Mouse (Mus musculus): ENCODE results near the gene Csnk1g1. TPM values are rescaled to one million over a fixed set of nuclear protein-coding genes. Genes with fewer than 3 reads are reported as not detected.

Csnk1g1 gene
- polyA plus RNA-seq, 1 experiment from 2014 or later, result 2.0 TPM

- H3K36me3 ChIP-seq (replicated peaks; ENCODE audit: insufficient read depth, low read length), result no peaks in the 10 kb centered on the region
- H3K4me2 ChIP-seq (ENCODE audit: low read depth, low read length), result no peak overlapping the region
Observed at GRCm38 (mm10) chr9:65975886-65976285, 67.2 kb downstream of the Csnk1g1 start.

GRCm38 (mm10) chr9:65982841-65983240, 74.1 kb downstream of the Csnk1g1 start:
- Histone ChIP-seq H3K4me3 (ENCODE audit: low read depth, low read length) (no peak overlapping the region), H3K4me2 (ENCODE audit: low read depth, low read length) (no peak overlapping the region), H3K27ac (ENCODE audit: low read depth) (no peak overlapping the region), H3K9ac (replicated peaks) (no peak overlapping the region), H3K36me3 (replicated peaks; ENCODE audit: insufficient read depth, low read length) (no peaks in the 10 kb centered on the region), H3K9me3 (ENCODE audit: low read length) (no peaks in the 10 kb centered on the region), H3K27me3 (ENCODE audit: insufficient read depth, low read length) (no peaks in the 10 kb centered on the region), H3K4me1 (ENCODE audit: insufficient read depth) (no peaks in the 10 kb centered on the region)
- ATAC-seq (no peak), DNase-seq (no peak)
- WGBS (ENCODE audit: insufficient replicate concordance), result 30% methylated on average over 1 of the region's 1 CpGs
- TF ChIP-seq EP300 (IDR thresholded peaks at IDR 0.05; ENCODE audit: low read depth) (no peak), CTCF (IDR thresholded peaks at IDR 0.05; ENCODE audit: low read depth) (no peak)

More at GRCm38 (mm10) chr9:65975886-65976285, 67.2 kb downstream of the Csnk1g1 start:
- DNase-seq (no peak), ATAC-seq (no peak)
- no peak overlapping the region for H3K4me3 ChIP-seq (ENCODE audit: low read depth, low read length)
- H3K9me3 ChIP-seq (ENCODE audit: low read length), result no peaks in the 10 kb centered on the region
- H3K9ac ChIP-seq (replicated peaks), result no peak overlapping the region
- no peak overlapping the region for H3K27ac ChIP-seq (ENCODE audit: low read depth)
- H3K27me3 ChIP-seq (ENCODE audit: insufficient read depth, low read length), result no peaks in the 10 kb centered on the region
- H3K4me1 ChIP-seq (ENCODE audit: insufficient read depth), result no peaks in the 10 kb centered on the region
- TF ChIP-seq EP300 (IDR thresholded peaks at IDR 0.05; ENCODE audit: low read depth) (no peak), CTCF (IDR thresholded peaks at IDR 0.05; ENCODE audit: low read depth) (no peak)

GRCm38 (mm10) chr9:65987021-65987420, 78.3 kb downstream of the Csnk1g1 start:
- no peak overlapping the region for H3K27ac ChIP-seq (ENCODE audit: low read depth)
- H3K9ac ChIP-seq (replicated peaks), result no peak overlapping the region
- WGBS (ENCODE audit: insufficient replicate concordance), result 91% methylated on average over 5 of the region's 5 CpGs
- no peaks in the 10 kb centered on the region for H3K4me1 ChIP-seq (ENCODE audit: insufficient read depth)
- no peak for ATAC-seq
- H3K27me3 ChIP-seq (ENCODE audit: insufficient read depth, low read length), result no peaks in the 10 kb centered on the region
- no peak for TF ChIP-seq CTCF (IDR thresholded peaks at IDR 0.05; ENCODE audit: low read depth)
- TF ChIP-seq EP300 (IDR thresholded peaks at IDR 0.05; ENCODE audit: low read depth), result no peak
- H3K4me2 ChIP-seq (ENCODE audit: low read depth, low read length), result no peak overlapping the region
- no peak overlapping the region for H3K4me3 ChIP-seq (ENCODE audit: low read depth, low read length)
- DNase-seq, result no peak
- no peaks in the 10 kb centered on the region for H3K36me3 ChIP-seq (replicated peaks; ENCODE audit: insufficient read depth, low read length)
- no peaks in the 10 kb centered on the region for H3K9me3 ChIP-seq (ENCODE audit: low read length)

- no peak for TF ChIP-seq CTCF (IDR thresholded peaks at IDR 0.05; ENCODE audit: low read depth)
- no peak for TF ChIP-seq EP300 (IDR thresholded peaks at IDR 0.05; ENCODE audit: low read depth)
- ATAC-seq (no peak), DNase-seq (no peak)
- Histone ChIP-seq H3K4me3 (ENCODE audit: low read depth, low read length) (no peak overlapping the region), H3K36me3 (replicated peaks; ENCODE audit: insufficient read depth, low read length) (peaks cover 8% of the 10 kb centered on the region; the same call in 1 of the 2 replicates), H3K4me2 (ENCODE audit: low read depth, low read length) (no peak overlapping the region), H3K27me3 (ENCODE audit: insufficient read depth, low read length) (no peaks in the 10 kb centered on the region), H3K27ac (ENCODE audit: low read depth) (no peak overlapping the region), H3K9ac (replicated peaks) (no peak overlapping the region), H3K9me3 (ENCODE audit: low read length) (no peaks in the 10 kb centered on the region), H3K4me1 (ENCODE audit: insufficient read depth) (no peaks in the 10 kb centered on the region)
- WGBS (ENCODE audit: insufficient replicate concordance), result 84% methylated on average over 7 of the region's 7 CpGs
Observed at GRCm38 (mm10) chr9:65995603-65996376, 87.1 kb downstream of the Csnk1g1 start.

- Histone ChIP-seq H3K9ac (replicated peaks) (no peak overlapping the region), H3K36me3 (replicated peaks; ENCODE audit: insufficient read depth, low read length) (peaks cover 12% of the 10 kb centered on the region; the same call in 1 of the 2 replicates), H3K27ac (ENCODE audit: low read depth) (no peak overlapping the region), H3K27me3 (ENCODE audit: insufficient read depth, low read length) (no peaks in the 10 kb centered on the region), H3K4me2 (ENCODE audit: low read depth, low read length) (no peak overlapping the region), H3K9me3 (ENCODE audit: low read length) (no peaks in the 10 kb centered on the region), H3K4me1 (ENCODE audit: insufficient read depth) (no peaks in the 10 kb centered on the region), H3K4me3 (ENCODE audit: low read depth, low read length) (no peak overlapping the region)
- no peak for DNase-seq
- TF ChIP-seq EP300 (IDR thresholded peaks at IDR 0.05; ENCODE audit: low read depth) (no peak), CTCF (IDR thresholded peaks at IDR 0.05; ENCODE audit: low read depth) (no peak)
- 78% methylated on average over 5 of the region's 5 CpGs for WGBS (ENCODE audit: insufficient replicate concordance)
- no peak for ATAC-seq
Observed at GRCm38 (mm10) chr9:65998965-65999364, 90.2 kb downstream of the Csnk1g1 start.

GRCm38 (mm10) chr9:66004380-66004779, 95.7 kb downstream of the Csnk1g1 start:
- Histone ChIP-seq H3K27ac (ENCODE audit: low read depth) (no peak overlapping the region), H3K4me3 (ENCODE audit: low read depth, low read length) (no peak overlapping the region), H3K9ac (replicated peaks) (no peak overlapping the region), H3K36me3 (replicated peaks; ENCODE audit: insufficient read depth, low read length) (peaks cover 16% of the 10 kb centered on the region), H3K4me1 (ENCODE audit: insufficient read depth) (no peaks in the 10 kb centered on the region), H3K4me2 (ENCODE audit: low read depth, low read length) (no peak overlapping the region), H3K9me3 (ENCODE audit: low read length) (no peaks in the 10 kb centered on the region), H3K27me3 (ENCODE audit: insufficient read depth, low read length) (no peaks in the 10 kb centered on the region)
- ATAC-seq (no peak), DNase-seq (peak; percentile 21)
- no peak for TF ChIP-seq EP300 (IDR thresholded peaks at IDR 0.05; ENCODE audit: low read depth)
- peak; percentile 52 for TF ChIP-seq CTCF (IDR thresholded peaks at IDR 0.05; ENCODE audit: low read depth)
- WGBS (ENCODE audit: insufficient replicate concordance), result 43% methylated on average over 4 of the region's 4 CpGs

All from liver, postnatal 0 days (tissue).